Mouse (Mus musculus) MEL (cell line): ENCODE data around the gene Slc25a25. TPM values are rescaled to one million over a fixed set of nuclear protein-coding genes. Genes with fewer than 3 reads are reported as not detected.

Source experiments
- DNase-seq: peaks from one replicate; pipeline ENCODE4 v3.0.0; 2011; ENCODE audit warnings: low read depth, low spot score
- H3K27ac ChIP-seq: 2 replicates; pipeline ENCODE4 v1.5.1; 2012; ENCODE audit warnings: low read depth, mild to moderate bottlenecking, control low read depth, low read length, moderate library complexity; ENCODE audit not compliant: control insufficient read depth
- H3K27me3 ChIP-seq, 2 experiments: fragments of 150-350 bp in 1 of 2; sonication (generic) in 1 of 2; 2 replicates each; pipeline ENCODE4 v1.6.1; 2012; ENCODE audit warnings: low read length in 2 of 2, mild to moderate bottlenecking in 2 of 2, improper control_type of control experiment in 1 of 2, moderate library complexity in 1 of 2; ENCODE audit not compliant: insufficient read depth in 2 of 2, control insufficient read depth in 1 of 2
- H3K36me3 ChIP-seq, 2 experiments: 2 replicates each; pipeline ENCODE4 v1.6.1; 2012 to 2014; ENCODE audit warnings: low read length in 2 of 2, improper control_type of control experiment in 1 of 2, inconsistent platforms in 1 of 2, mild to moderate bottlenecking in 1 of 2; ENCODE audit not compliant: insufficient read depth in 2 of 2, control insufficient read depth in 1 of 2
- H3K4me1 ChIP-seq, 2 experiments: fragments of 150-350 bp in 1 of 2; sonication (generic) in 1 of 2; 2 replicates each; pipeline ENCODE4 v1.6.1; 2012; ENCODE audit warnings: low read length in 2 of 2, improper control_type of control experiment in 1 of 2, mild to moderate bottlenecking in 1 of 2; ENCODE audit not compliant: insufficient read depth in 2 of 2, control insufficient read depth in 1 of 2
- H3K4me3 ChIP-seq, 2 experiments: fragments of 150-350 bp in 1 of 2; sonication (generic) in 1 of 2; 2 replicates each; pipeline ENCODE4 v1.5.1; 2012; ENCODE audit warnings: low read depth in 2 of 2, low read length in 2 of 2, mild to moderate bottlenecking in 2 of 2, moderate library complexity in 2 of 2, control low read depth in 1 of 2, improper control_type of control experiment in 1 of 2; ENCODE audit not compliant: control insufficient read depth in 1 of 2, insufficient read depth in 1 of 2
- H3K79me2 ChIP-seq: 2 replicates; pipeline ENCODE4 v1.6.1; 2012; ENCODE audit warnings: mild to moderate bottlenecking, low read length, moderate library complexity; ENCODE audit not compliant: control insufficient read depth, poor library complexity, insufficient read depth
- H3K9ac ChIP-seq: 2 replicates; pipeline ENCODE4 v1.6.1; 2012; ENCODE audit warnings: low read depth, mild to moderate bottlenecking, control low read depth, low read length, moderate library complexity; ENCODE audit not compliant: control insufficient read depth, poor library complexity, severe bottlenecking
- H3K9me3 ChIP-seq: fragments of 150-350 bp; sonication (generic); replicated peaks from 2 replicates; pipeline ENCODE4 v1.6.1; 2012; ENCODE audit warnings: mild to moderate bottlenecking, low read length, improper control_type of control experiment, moderate library complexity; ENCODE audit not compliant: insufficient read depth
- CHD1 ChIP-seq: IDR thresholded peaks from 2 replicates; pipeline ENCODE4 v1.6.1; 2012; ENCODE audit warnings: low read depth, mild to moderate bottlenecking, inconsistent platforms, low read length, improper control_type of control experiment
- GABPA ChIP-seq: IDR thresholded peaks from 2 replicates; pipeline ENCODE4 v1.6.1; 2012; ENCODE audit warnings: low read depth, mild to moderate bottlenecking, inconsistent platforms, low read length, improper control_type of control experiment, moderate library complexity
- GATA1 ChIP-seq: IDR thresholded peaks from 2 replicates; pipeline ENCODE4 v1.6.1; 2011; ENCODE audit warnings: low read depth, low read length, improper control_type of control experiment
- HCFC1 ChIP-seq: IDR thresholded peaks from 2 replicates; pipeline ENCODE4 v1.6.1; 2012; ENCODE audit warnings: low read depth, mild to moderate bottlenecking, inconsistent platforms, low read length, improper control_type of control experiment, moderate library complexity
- KAT2A ChIP-seq: conservative IDR thresholded peaks from 2 replicates; pipeline ENCODE4 v1.6.1; 2012; ENCODE audit warnings: low read depth, low read length, improper control_type of control experiment, inconsistent platforms
- MAX ChIP-seq: IDR thresholded peaks from 2 replicates; pipeline ENCODE4 v1.6.1; 2011; ENCODE audit warnings: low read length, improper control_type of control experiment
- MEF2A ChIP-seq: IDR thresholded peaks from 2 replicates; pipeline ENCODE4 v1.6.1; 2014; ENCODE audit warnings: low read depth, mild to moderate bottlenecking, inconsistent platforms, low read length, improper control_type of control experiment; ENCODE audit not compliant: poor library complexity, insufficient replicate concordance, severe bottlenecking; ENCODE audit errors: extremely low read depth
- MYC ChIP-seq: IDR thresholded peaks from 2 replicates; pipeline ENCODE4 v1.6.1; 2011; ENCODE audit warnings: low read depth, mild to moderate bottlenecking, low read length, improper control_type of control experiment, moderate library complexity
- NELFE ChIP-seq: IDR thresholded peaks from 2 replicates; pipeline ENCODE4 v1.6.1; 2011; ENCODE audit warnings: low read depth, low read length, improper control_type of control experiment
- POLR2AphosphoS2 ChIP-seq: IDR thresholded peaks from 2 replicates; pipeline ENCODE4 v1.6.1; 2011; ENCODE audit warnings: low read length, improper control_type of control experiment
- POLR2AphosphoS5 ChIP-seq: IDR thresholded peaks from 2 replicates; pipeline ENCODE4 v1.6.1; 2012; ENCODE audit warnings: low read depth, borderline replicate concordance, mild to moderate bottlenecking, inconsistent platforms, low read length, moderate library complexity, mixed read lengths
- SMC3 ChIP-seq: IDR thresholded peaks from 2 replicates; pipeline ENCODE4 v1.6.1; 2011; ENCODE audit warnings: low read depth, low read length, improper control_type of control experiment
- UBTF ChIP-seq: IDR thresholded peaks from 2 replicates; pipeline ENCODE4 v1.6.1; 2012; ENCODE audit warnings: low read depth, mild to moderate bottlenecking, inconsistent platforms, low read length, improper control_type of control experiment, moderate library complexity, borderline replicate concordance; ENCODE audit not compliant: insufficient read depth
- USF1 ChIP-seq: IDR thresholded peaks from 2 replicates; pipeline ENCODE4 v1.6.1; 2014; ENCODE audit warnings: low read depth, mild to moderate bottlenecking, inconsistent platforms, low read length, improper control_type of control experiment, moderate library complexity
- USF2 ChIP-seq, 2 experiments: IDR thresholded peaks; 2 replicates each; pipeline ENCODE4 v1.6.1; 2011 to 2012; ENCODE audit warnings: improper control_type of control experiment in 2 of 2, low read length in 2 of 2, borderline replicate concordance in 1 of 2, inconsistent platforms in 1 of 2, low read depth in 1 of 2, mild to moderate bottlenecking in 1 of 2; ENCODE audit not compliant: insufficient read depth in 1 of 2
- ZNF384 ChIP-seq: IDR thresholded peaks from 2 replicates; pipeline ENCODE4 v1.6.1; 2012; ENCODE audit warnings: low read depth, mild to moderate bottlenecking, inconsistent platforms, low read length, improper control_type of control experiment
- polyA plus RNA-seq, 2 experiments: library from polyadenylated mRNA; stranded (reverse) in 1 of 2; unstranded in 1 of 2; fragments of >175 nt in 1 of 2; fragments of >200 nt in 1 of 2; gene quantifications; 2 replicates each; pipeline versions ENCODE4 v1.2.1 to v1.2.4; 2012; ENCODE audit warnings: low replicate concordance in 2 of 2, low read depth in 1 of 2; ENCODE audit not compliant: insufficient read length in 2 of 2, insufficient read depth in 1 of 2, missing spikeins in 1 of 2
- total RNA-seq: library from RNA; depleted of rRNA; stranded (reverse); fragments of 300-350 nt; gene quantifications from 2 replicates; pipeline ENCODE4 v1.2.3, GENCODE M21; 2012; rRNA removed

The Slc25a25 gene
- total and polyA plus RNA-seq, 3 experiments: 22.3 to 32.5 TPM; not detected in 1

DNA sequence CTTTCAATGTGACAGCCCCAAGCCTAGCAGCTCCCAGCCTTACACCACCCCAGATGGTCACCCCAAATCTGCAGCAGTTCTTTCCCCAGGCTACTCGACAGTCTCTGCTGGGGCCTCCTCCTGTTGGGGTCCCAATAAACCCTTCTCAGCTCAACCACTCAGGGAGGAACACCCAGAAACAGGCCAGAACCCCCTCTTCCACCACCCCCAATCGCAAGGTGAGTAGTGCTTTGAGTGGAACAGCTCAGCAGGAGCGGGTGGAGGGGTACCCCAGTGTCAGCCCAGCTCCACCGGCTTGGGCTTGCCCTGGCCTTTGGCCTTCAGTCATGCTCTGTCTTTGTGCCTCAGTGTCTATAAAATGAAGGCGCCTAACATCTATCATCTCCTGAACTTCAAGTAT is 83.9 kb downstream of the Slc25a25 start:
- Histone ChIP-seq H3K9me3 (no peaks in the 10 kb centered on the region), H3K9ac (no peak overlapping the region), H3K27ac (no peak overlapping the region), H3K4me1 (peaks cover 0 to 3% of the 10 kb centered on the region in 2 experiments; a peak in 1 of 4 replicates), H3K79me2 (peaks cover 6% of the 10 kb centered on the region; the same call in 1 of the 2 replicates), H3K36me3 (peaks cover 2 to 3% of the 10 kb centered on the region in 2 experiments), H3K4me3 (no peak overlapping the region), H3K27me3 (no peaks in the 10 kb centered on the region)
- TF ChIP-seq KAT2A (no peak), GATA1 (no peak), NELFE (no peak), USF2 (IDR thresholded peaks at IDR 0.05; ENCODE audit: borderline replicate concordance in 1 of 2, insufficient read depth in 1 of 2, low read depth in 1 of 2, low read length in 2 of 2) (no peak), SMC3 (no peak), ZNF384 (no peak), USF1 (no peak), MYC (no peak), GABPA (no peak), POLR2AphosphoS2 (no peak), HCFC1 (no peak), POLR2AphosphoS5 (no peak), CHD1 (no peak), MEF2A (no peak), MAX (no peak), UBTF (no peak)
- no peak for DNase-seq

Other genes with a start within 250 kb of the Slc25a25 start
- 30.7 and 34.2 TPM in 2 replicates for gene Pomt1, start 214.9 kb downstream of the Slc25a25 start, total RNA-seq
- gene Pomt1, start 214.9 kb downstream of the Slc25a25 start, polyA plus RNA-seq: 10 to 100 TPM in 1 of 2 experiments, not detected in 1; 42.8 TPM
- gene Uck1, start 191.3 kb downstream of the Slc25a25 start, total RNA-seq: 60.1 and 73.7 TPM in 2 replicates
- 10 to 100 TPM in 1 of 2 experiments, not detected in 1; 60.6 TPM for gene Uck1, start 191.3 kb downstream of the Slc25a25 start, polyA plus RNA-seq
- 20.3 TPM in 2 replicates for gene Golga2, start 164.1 kb downstream of the Slc25a25 start, total RNA-seq
- gene Golga2, start 164.1 kb downstream of the Slc25a25 start, polyA plus RNA-seq: 10 to 100 TPM in 1 of 2 experiments, not detected in 1; 38.6 TPM
- 342 and 371 TPM in 2 replicates for gene Swi5, start 163.4 kb downstream of the Slc25a25 start, total RNA-seq
- gene Swi5, start 163.4 kb downstream of the Slc25a25 start, polyA plus RNA-seq: 100 to 1,000 TPM in 1 of 2 experiments, not detected in 1; 480 TPM
- 20.7 and 21.6 TPM in 2 replicates for gene Ciz1, start 99.1 kb downstream of the Slc25a25 start, total RNA-seq
- gene Ciz1, start 99.1 kb downstream of the Slc25a25 start, polyA plus RNA-seq: 10 to 100 TPM in 1 of 2 experiments, not detected in 1; 99.8 TPM
- gene Dnm1, start 98.1 kb downstream of the Slc25a25 start, total RNA-seq: 0.42 and 0.49 TPM in 2 replicates
- 1 to 10 TPM in 1 of 2 experiments, not detected in 1; 5.0 TPM for gene Dnm1, start 98.1 kb downstream of the Slc25a25 start, polyA plus RNA-seq
- gene 1110008P14Rik, start 69.5 kb downstream of the Slc25a25 start, total RNA-seq: 52.3 and 63.5 TPM in 2 replicates
- gene 1110008P14Rik, start 69.5 kb downstream of the Slc25a25 start, polyA plus RNA-seq: 10 to 100 TPM in 1 of 2 experiments, not detected in 1; 62.9 TPM
- gene Lcn2, start 63.2 kb downstream of the Slc25a25 start, total RNA-seq: not detected in 2 replicates
- not detected for gene Lcn2, start 63.2 kb downstream of the Slc25a25 start, polyA plus RNA-seq
- 30.4 and 33.3 TPM in 2 replicates for gene Ptges2, start 55.5 kb downstream of the Slc25a25 start, total RNA-seq
- 100 to 1,000 TPM in 1 of 2 experiments, 10 to 100 TPM in 1; 47.0 to 396 TPM for gene Ptges2, start 55.5 kb downstream of the Slc25a25 start, polyA plus RNA-seq
- 4.4 and 4.9 TPM in 2 replicates for gene Naif1, start 988 bp downstream of the Slc25a25 start, total RNA-seq
- gene Naif1, start 988 bp downstream of the Slc25a25 start, polyA plus RNA-seq: 1 to 10 TPM in 1 of 2 experiments, not detected in 1; 8.5 TPM
- gene Fam102a, start 83.9 kb upstream of the Slc25a25 start, total RNA-seq: 1.5 and 2.4 TPM in 2 replicates
- 1 to 10 TPM in 1 of 2 experiments, not detected in 1; 1.8 TPM for gene Fam102a, start 83.9 kb upstream of the Slc25a25 start, polyA plus RNA-seq
- gene Dpm2, start 119.4 kb upstream of the Slc25a25 start, total RNA-seq: 39.5 and 45.8 TPM in 2 replicates
- 100 to 1,000 TPM in 1 of 2 experiments, not detected in 1; 109 TPM for gene Dpm2, start 119.4 kb upstream of the Slc25a25 start, polyA plus RNA-seq
- 0.56 and 0.58 TPM in 2 replicates for gene Pip5kl1, start 123.4 kb upstream of the Slc25a25 start, total RNA-seq
- under 1 TPM in 1 of 2 experiments, not detected in 1; 0.22 TPM for gene Pip5kl1, start 123.4 kb upstream of the Slc25a25 start, polyA plus RNA-seq
- gene 9430097D07Rik, start 124.2 kb upstream of the Slc25a25 start, total RNA-seq: 0.12 and 0.13 TPM in 2 replicates
- under 1 TPM in 1 of 2 experiments, not detected in 1; 0.11 TPM for gene 9430097D07Rik, start 124.2 kb upstream of the Slc25a25 start, polyA plus RNA-seq
- gene St6galnac4, start 135.7 kb upstream of the Slc25a25 start, total RNA-seq: 44.3 and 58.3 TPM in 2 replicates
- gene St6galnac4, start 135.7 kb upstream of the Slc25a25 start, polyA plus RNA-seq: 100 to 1,000 TPM in 1 of 2 experiments, not detected in 1; 109 TPM
- 9.0 and 12.5 TPM in 2 replicates for gene St6galnac6, start 148.3 kb upstream of the Slc25a25 start, total RNA-seq
- gene St6galnac6, start 148.3 kb upstream of the Slc25a25 start, polyA plus RNA-seq: 10 to 100 TPM in 1 of 2 experiments, not detected in 1; 26.5 TPM
- 0.12 TPM in 1 of 2 replicates, not detected in the other for gene Ak1, start 170.3 kb upstream of the Slc25a25 start, total RNA-seq
- under 1 TPM in 1 of 2 experiments, not detected in 1; 0.13 TPM for gene Ak1, start 170.3 kb upstream of the Slc25a25 start, polyA plus RNA-seq
- 0.33 and 0.73 TPM in 2 replicates for gene Eng, start 195.2 kb upstream of the Slc25a25 start, total RNA-seq
- gene Eng, start 195.2 kb upstream of the Slc25a25 start, polyA plus RNA-seq: 1 to 10 TPM in 1 of 2 experiments, not detected in 1; 1.0 TPM